Mouse (Mus musculus): ENCODE results near the gene Nup188.

The Nup188 gene

GRCm38 (mm10) chr2:30357552-30358510 is 71.6 kb downstream of the Nup188 start:
- DNase-seq, result peak; percentile 96

- peak; percentile 99 for DNase-seq
Observed at GRCm38 (mm10) chr2:30358533-30359531, 72.6 kb downstream of the Nup188 start, which contains the start of gene Sh3glb2. Gene Sh3glb2 (minus strand): TSS chr2:30359337.

- DNase-seq, result no peak
Observed at GRCm38 (mm10) chr2:30360626-30361025, 74.4 kb downstream of the Nup188 start.

- no peak for DNase-seq
Observed at GRCm38 (mm10) chr2:30362865-30363264, 76.7 kb downstream of the Nup188 start.

- peak; percentile 100 for DNase-seq
Observed at GRCm38 (mm10) chr2:30363773-30364650, 77.8 kb downstream of the Nup188 start, which contains the start of gene Miga2. Gene Miga2 (plus strand): TSS chr2:30364233.

- no peak for DNase-seq
Observed at GRCm38 (mm10) chr2:30365281-30366069, 79.3 kb downstream of the Nup188 start.

- DNase-seq, result no peak
Observed at GRCm38 (mm10) chr2:30366203-30366602, 80.0 kb downstream of the Nup188 start.

GRCm38 (mm10) chr2:30371544-30371943 is 85.3 kb downstream of the Nup188 start:
- DNase-seq, result no peak

GRCm38 (mm10) chr2:30372726-30373125 is 86.5 kb downstream of the Nup188 start:
- DNase-seq, result no peak

- DNase-seq, result no peak
Observed at GRCm38 (mm10) chr2:30375893-30376292, 89.7 kb downstream of the Nup188 start.

- no peak for DNase-seq
Observed at GRCm38 (mm10) chr2:30377721-30378120, 91.5 kb downstream of the Nup188 start.

GRCm38 (mm10) chr2:30379307-30379706 is 93.1 kb downstream of the Nup188 start:
- no peak for DNase-seq

- DNase-seq, result peak; percentile 96
Observed at GRCm38 (mm10) chr2:30380564-30381376, 94.6 kb downstream of the Nup188 start.

GRCm38 (mm10) chr2:30381377-30381725 is 95.2 kb downstream of the Nup188 start:
- DNase-seq, result peak; percentile 98

GRCm38 (mm10) chr2:30384814-30385213 is 98.6 kb downstream of the Nup188 start:
- DNase-seq, result no peak

GRCm38 (mm10) chr2:30385591-30385990 is 99.4 kb downstream of the Nup188 start:
- no peak for DNase-seq

- no peak for DNase-seq
Observed at GRCm38 (mm10) chr2:30386913-30387312, 100.7 kb downstream of the Nup188 start.

GRCm38 (mm10) chr2:30389000-30389399 is 102.8 kb downstream of the Nup188 start:
- no peak for DNase-seq

GRCm38 (mm10) chr2:30392114-30392576 is 105.9 kb downstream of the Nup188 start, which contains the start of gene Dolpp1:
Gene Dolpp1 (plus strand): TSS chr2:30392254.
- peak; percentile 100 for DNase-seq
